Mouse (Mus musculus) heart, embryonic 15.5 days (tissue): ENCODE data around the gene Usp6nl. TPM values are rescaled to one million over a fixed set of nuclear protein-coding genes. Genes with fewer than 3 reads are reported as not detected.

Experiments
- ATAC-seq: fragments of 200-750 bp; cut with Nextera tagmentation; replicated peaks from 2 replicates; pipeline ENCODE4 v1.8.0; 2017; ENCODE audit warnings: low read depth, moderate TSS enrichment; ENCODE audit not compliant: insufficient number of reproducible peaks, insufficient read depth, low FRiP score
- H3K27ac ChIP-seq: fragments of 300-500 bp; sonication (generic); 2 replicates; pipeline ENCODE4 v1.5.1; 2015; ENCODE audit warnings: mild to moderate bottlenecking, inconsistent platforms
- H3K27me3 ChIP-seq: fragments of 300-500 bp; sonication (generic); 2 replicates; pipeline ENCODE4 v1.6.1; 2015; ENCODE audit warnings: inconsistent platforms
- H3K36me3 ChIP-seq: fragments of 300-500 bp; sonication (generic); 2 replicates; pipeline ENCODE4 v1.6.1; 2015; ENCODE audit warnings: mild to moderate bottlenecking, inconsistent platforms
- H3K4me1 ChIP-seq: fragments of 300-500 bp; sonication (generic); replicated peaks from 2 replicates; pipeline ENCODE4 v1.6.1; 2015; ENCODE audit warnings: inconsistent platforms
- H3K4me2 ChIP-seq: fragments of 300-500 bp; sonication (generic); 2 replicates; pipeline ENCODE4 v1.6.1; 2015; ENCODE audit warnings: inconsistent platforms, mild to moderate bottlenecking, moderate library complexity
- H3K4me3 ChIP-seq: fragments of 300-500 bp; sonication (generic); 2 replicates; pipeline ENCODE4 v1.5.1; 2015; ENCODE audit warnings: mild to moderate bottlenecking, inconsistent platforms
- H3K9ac ChIP-seq: fragments of 300-500 bp; sonication (generic); 2 replicates; pipeline ENCODE4 v1.6.1; 2015; ENCODE audit warnings: mild to moderate bottlenecking, inconsistent platforms
- H3K9me3 ChIP-seq: fragments of 300-500 bp; sonication (generic); replicated peaks from 2 replicates; pipeline ENCODE4 v1.6.1; 2016; ENCODE audit warnings: inconsistent platforms
- WGBS: fragments of 180-500 bp; shearing (Covaris S2); methylation state at CpG from one replicate; pipeline ENCODE4 v1.1.7; 2015; ENCODE audit warnings: mixed read lengths; 5-methylcytosine and 5-hydroxymethylcytosine counted together
- polyA plus RNA-seq: library from polyadenylated mRNA; unstranded; fragments of >200 nt; fragmentation: Nextera tagmentation; extraction: Ambion mirVana; gene quantifications from 2 replicates; pipeline ENCODE4 v1.2.1, GENCODE M21; 2015

Usp6nl gene
- polyA plus RNA-seq, 1 experiment from 2014 or later = 6.6 TPM

GRCm38 (mm10) chr2:6334011-6334410 lies 11.5 kb downstream of the Usp6nl start:
- Histone ChIP-seq H3K4me3 (no peak overlapping the region), H3K27me3 (no peaks in the 10 kb centered on the region), H3K4me1 (peaks cover 27% of the 10 kb centered on the region), H3K9me3 (no peaks in the 10 kb centered on the region), H3K36me3 (no peaks in the 10 kb centered on the region), H3K27ac (no peak overlapping the region), H3K9ac (no peak overlapping the region), H3K4me2 (no peak overlapping the region)
- 79% methylated on average over 6 of the region's 6 CpGs for WGBS
- ATAC-seq = no peak

GRCm38 (mm10) chr2:6335032-6335735 lies 12.7 kb downstream of the Usp6nl start:
- no peak overlapping the region for H3K4me3 ChIP-seq
- H3K4me1 ChIP-seq = peaks cover 27% of the 10 kb centered on the region
- no peaks in the 10 kb centered on the region for H3K36me3 ChIP-seq
- no peak overlapping the region for H3K4me2 ChIP-seq
- WGBS = 80% methylated on average over 14 of the region's 14 CpGs
- H3K27ac ChIP-seq = no peak overlapping the region
- H3K27me3 ChIP-seq = no peaks in the 10 kb centered on the region
- no peak overlapping the region for H3K9ac ChIP-seq
- ATAC-seq = no peak
- no peaks in the 10 kb centered on the region for H3K9me3 ChIP-seq

- Histone ChIP-seq H3K27ac (no peak overlapping the region), H3K9me3 (no peaks in the 10 kb centered on the region), H3K4me2 (no peak overlapping the region), H3K4me3 (no peak overlapping the region), H3K36me3 (no peaks in the 10 kb centered on the region), H3K4me1 (peaks cover 31% of the 10 kb centered on the region), H3K9ac (no peak overlapping the region), H3K27me3 (no peaks in the 10 kb centered on the region)
- no peak for ATAC-seq
- WGBS = 90% methylated on average over 1 of the region's 1 CpGs
These were observed 13.5 kb downstream of the Usp6nl start for GRCm38 (mm10) chr2:6336013-6336412.

- Histone ChIP-seq H3K4me2 (no peak overlapping the region), H3K27ac (no peak overlapping the region), H3K9me3 (no peaks in the 10 kb centered on the region), H3K4me3 (no peak overlapping the region), H3K9ac (no peak overlapping the region), H3K36me3 (no peaks in the 10 kb centered on the region), H3K4me1 (peaks cover 27% of the 10 kb centered on the region), H3K27me3 (no peaks in the 10 kb centered on the region)
- ATAC-seq = no peak
- WGBS = 83% methylated on average over 3 of the region's 3 CpGs
These were observed 14.2 kb downstream of the Usp6nl start for GRCm38 (mm10) chr2:6336649-6337048.

- WGBS = 71% methylated on average over 2 of the region's 2 CpGs
- H3K27ac ChIP-seq = no peak overlapping the region
- no peak for ATAC-seq
- H3K4me2 ChIP-seq = no peak overlapping the region
- H3K9me3 ChIP-seq = no peaks in the 10 kb centered on the region
- no peak overlapping the region for H3K9ac ChIP-seq
- no peaks in the 10 kb centered on the region for H3K27me3 ChIP-seq
- H3K4me1 ChIP-seq = peaks cover 23% of the 10 kb centered on the region
- H3K36me3 ChIP-seq = no peaks in the 10 kb centered on the region
- no peak overlapping the region for H3K4me3 ChIP-seq
These were observed 15.0 kb downstream of the Usp6nl start for GRCm38 (mm10) chr2:6337436-6337835.

GRCm38 (mm10) chr2:6338031-6338629 lies 15.7 kb downstream of the Usp6nl start:
- no peaks in the 10 kb centered on the region for H3K9me3 ChIP-seq
- H3K4me3 ChIP-seq = no peak overlapping the region
- H3K9ac ChIP-seq = no peak overlapping the region
- H3K27ac ChIP-seq = no peak overlapping the region
- 49% methylated on average over 9 of the region's 9 CpGs for WGBS
- H3K36me3 ChIP-seq = no peaks in the 10 kb centered on the region
- peak; percentile 69 for ATAC-seq
- peaks cover 20% of the 10 kb centered on the region for H3K4me1 ChIP-seq
- H3K27me3 ChIP-seq = no peaks in the 10 kb centered on the region
- no peak overlapping the region for H3K4me2 ChIP-seq

GRCm38 (mm10) chr2:6340439-6340838 lies 18.0 kb downstream of the Usp6nl start:
- Histone ChIP-seq H3K4me3 (no peak overlapping the region), H3K27me3 (no peaks in the 10 kb centered on the region), H3K27ac (no peak overlapping the region), H3K36me3 (no peaks in the 10 kb centered on the region), H3K9me3 (no peaks in the 10 kb centered on the region), H3K4me2 (no peak overlapping the region), H3K9ac (no peak overlapping the region), H3K4me1 (peaks cover 11% of the 10 kb centered on the region)
- no peak for ATAC-seq
- 88% methylated on average over 2 of the region's 2 CpGs for WGBS

GRCm38 (mm10) chr2:6341496-6341895 lies 19.0 kb downstream of the Usp6nl start:
- no peak for ATAC-seq
- no peaks in the 10 kb centered on the region for H3K36me3 ChIP-seq
- H3K4me2 ChIP-seq = no peak overlapping the region
- H3K27me3 ChIP-seq = no peaks in the 10 kb centered on the region
- H3K27ac ChIP-seq = no peak overlapping the region
- H3K4me1 ChIP-seq = peaks cover 11% of the 10 kb centered on the region
- H3K4me3 ChIP-seq = no peak overlapping the region
- 84% methylated on average over 7 of the region's 7 CpGs for WGBS
- no peaks in the 10 kb centered on the region for H3K9me3 ChIP-seq
- no peak overlapping the region for H3K9ac ChIP-seq

GRCm38 (mm10) chr2:6349256-6350092 lies 27.0 kb downstream of the Usp6nl start:
- Histone ChIP-seq H3K4me3 (no peak overlapping the region), H3K36me3 (no peaks in the 10 kb centered on the region), H3K9ac (no peak overlapping the region), H3K4me2 (no peak overlapping the region), H3K27ac (no peak overlapping the region), H3K27me3 (no peaks in the 10 kb centered on the region), H3K4me1 (peaks cover 23% of the 10 kb centered on the region), H3K9me3 (no peaks in the 10 kb centered on the region)
- 63% methylated on average over 11 of the region's 11 CpGs for WGBS
- peak; percentile 50; the same call in 1 of the 2 replicates for ATAC-seq

GRCm38 (mm10) chr2:6350164-6350563 lies 27.7 kb downstream of the Usp6nl start:
- Histone ChIP-seq H3K27me3 (no peaks in the 10 kb centered on the region), H3K9me3 (no peaks in the 10 kb centered on the region), H3K9ac (no peak overlapping the region), H3K4me2 (no peak overlapping the region), H3K27ac (no peak overlapping the region), H3K4me3 (no peak overlapping the region), H3K4me1 (peaks cover 23% of the 10 kb centered on the region), H3K36me3 (no peaks in the 10 kb centered on the region)
- WGBS = 84% methylated on average over 9 of the region's 9 CpGs
- ATAC-seq = no peak

GRCm38 (mm10) chr2:6350931-6351695 lies 28.6 kb downstream of the Usp6nl start:
- Histone ChIP-seq H3K9me3 (no peaks in the 10 kb centered on the region), H3K27me3 (no peaks in the 10 kb centered on the region), H3K4me2 (no peak overlapping the region), H3K4me1 (peaks cover 23% of the 10 kb centered on the region), H3K36me3 (no peaks in the 10 kb centered on the region), H3K9ac (no peak overlapping the region), H3K4me3 (no peak overlapping the region), H3K27ac (no peak overlapping the region)
- WGBS = 76% methylated on average over 7 of the region's 7 CpGs
- ATAC-seq = no peak
